Mouse (Mus musculus) CH12.LX (cell line): ENCODE results near the gene Gpnmb. TPM values are rescaled to one million over a fixed set of nuclear protein-coding genes. Genes with fewer than 3 reads are reported as not detected.

ENCODE experiments used
- DNase-seq: peaks from one replicate; pipeline ENCODE4 v3.0.0-alpha.2; 2013; ENCODE audit errors: extremely low read depth
- H3K27ac ChIP-seq: 2 replicates; pipeline ENCODE4 v1.5.1; 2012; ENCODE audit warnings: low read depth, mild to moderate bottlenecking, control low read depth, moderate library complexity; ENCODE audit not compliant: insufficient read depth
- H3K27me3 ChIP-seq: replicated peaks from 2 replicates; pipeline ENCODE3; 2012; ENCODE audit warnings: inconsistent platforms
- H3K36me3 ChIP-seq, 2 experiments: replicated peaks in 1 of 2; 2 replicates each; pipeline versions ENCODE3 to v1.6.1; 2012; ENCODE audit warnings: inconsistent platforms in 1 of 2, low read length in 1 of 2, mild to moderate bottlenecking in 1 of 2, mixed read lengths in 1 of 2, moderate library complexity in 1 of 2; ENCODE audit not compliant: control insufficient read depth in 1 of 2, insufficient read depth in 1 of 2
- H3K4me1 ChIP-seq, 2 experiments: 2 replicates each; pipeline ENCODE4 v1.6.1; 2012; ENCODE audit warnings: inconsistent platforms in 1 of 2, moderate library complexity in 1 of 2; ENCODE audit not compliant: insufficient read depth in 2 of 2, control insufficient read depth in 1 of 2
- H3K4me2 ChIP-seq: 2 replicates; pipeline ENCODE4 v1.6.1; 2012; ENCODE audit warnings: low read depth, mild to moderate bottlenecking, control low read depth; ENCODE audit not compliant: poor library complexity, insufficient read depth, severe bottlenecking
- H3K4me3 ChIP-seq, 3 experiments: fragments of 150-350 bp in 1 of 3; sonication (generic) in 1 of 3; replicated peaks in 1 of 3; 2 replicates each; pipeline versions ENCODE3 to v1.5.1; 2011 to 2012; ENCODE audit warnings: low read depth in 2 of 3, low read length in 2 of 3, mild to moderate bottlenecking in 2 of 3, moderate library complexity in 2 of 3, control low read depth in 1 of 3, improper control_type of control experiment in 1 of 3, inconsistent platforms in 1 of 3, mixed read lengths in 1 of 3; ENCODE audit not compliant: poor library complexity in 1 of 3
- H3K79me2 ChIP-seq: replicated peaks from 2 replicates; pipeline ENCODE4 v1.6.1; 2012; ENCODE audit warnings: mild to moderate bottlenecking, moderate library complexity; ENCODE audit not compliant: control insufficient read depth, poor library complexity, insufficient read depth, severe bottlenecking; ENCODE audit errors: extremely low read depth
- H3K9ac ChIP-seq: 2 replicates; pipeline ENCODE4 v1.6.1; 2012; ENCODE audit warnings: low read depth, mild to moderate bottlenecking, control low read depth, moderate library complexity; ENCODE audit not compliant: insufficient read depth
- H3K9me3 ChIP-seq: replicated peaks from 2 replicates; pipeline ENCODE3; 2012; ENCODE audit warnings: low read length, inconsistent platforms, mixed read lengths
- BHLHE40 ChIP-seq: IDR thresholded peaks from 2 replicates; pipeline ENCODE4 v1.6.1; 2011; ENCODE audit warnings: mild to moderate bottlenecking, low read depth, low read length, improper control_type of control experiment
- CHD2 ChIP-seq: IDR thresholded peaks from 2 replicates; pipeline ENCODE4 v1.6.1; 2011; ENCODE audit warnings: low read length, improper control_type of control experiment
- CTCF ChIP-seq, 2 experiments: IDR thresholded peaks in 1 of 2; conservative IDR thresholded peaks in 1 of 2; 2 replicates each; pipeline ENCODE4 v1.5.1; 2011 to 2012; ENCODE audit warnings: low read depth in 2 of 2, low read length in 2 of 2, improper control_type of control experiment in 1 of 2, inconsistent platforms in 1 of 2, mild to moderate bottlenecking in 1 of 2, moderate library complexity in 1 of 2
- E2F4 ChIP-seq: IDR thresholded peaks from 2 replicates; pipeline ENCODE4 v1.6.1; 2011; ENCODE audit warnings: low read depth, low read length, improper control_type of control experiment; ENCODE audit not compliant: insufficient replicate concordance
- ELF1 ChIP-seq: IDR thresholded peaks from 2 replicates; pipeline ENCODE4 v1.6.1; 2014; ENCODE audit warnings: low read depth, mild to moderate bottlenecking, inconsistent platforms, low read length, improper control_type of control experiment
- EP300 ChIP-seq: IDR thresholded peaks from 2 replicates; pipeline ENCODE4 v1.6.1; 2011; ENCODE audit warnings: low read length, improper control_type of control experiment
- GABPA ChIP-seq: IDR thresholded peaks from 2 replicates; pipeline ENCODE4 v1.6.1; 2012; ENCODE audit warnings: low read depth, low read length, improper control_type of control experiment, inconsistent platforms; ENCODE audit not compliant: insufficient replicate concordance
- HCFC1 ChIP-seq: IDR thresholded peaks from 2 replicates; pipeline ENCODE4 v1.6.1; 2012; ENCODE audit warnings: low read depth, mild to moderate bottlenecking, inconsistent platforms, low read length, improper control_type of control experiment
- IRF4 ChIP-seq: IDR thresholded peaks from 2 replicates; pipeline ENCODE4 v1.6.1; 2014; ENCODE audit warnings: low read depth, mild to moderate bottlenecking, inconsistent platforms, low read length, improper control_type of control experiment
- JUN ChIP-seq: IDR thresholded peaks from 2 replicates; pipeline ENCODE4 v1.6.1; 2011; ENCODE audit warnings: low read depth, mild to moderate bottlenecking, low read length, improper control_type of control experiment, moderate library complexity; ENCODE audit not compliant: insufficient read depth
- JUND ChIP-seq: conservative IDR thresholded peaks from 2 replicates; pipeline ENCODE4 v1.6.1; 2011; ENCODE audit warnings: low read depth, low read length, improper control_type of control experiment
- MAFK ChIP-seq: IDR thresholded peaks from 2 replicates; pipeline ENCODE4 v1.6.1; 2011; ENCODE audit warnings: low read length, improper control_type of control experiment; ENCODE audit not compliant: insufficient replicate concordance
- MAX ChIP-seq: IDR thresholded peaks from 2 replicates; pipeline ENCODE4 v1.6.1; 2011; ENCODE audit warnings: low read length, improper control_type of control experiment
- MAZ ChIP-seq: IDR thresholded peaks from 2 replicates; pipeline ENCODE4 v1.6.1; 2012; ENCODE audit warnings: low read depth, mild to moderate bottlenecking, inconsistent platforms, low read length, improper control_type of control experiment, moderate library complexity
- MEF2A ChIP-seq: IDR thresholded peaks from 2 replicates; pipeline ENCODE4 v1.6.1; 2014; ENCODE audit warnings: low read depth, mild to moderate bottlenecking, inconsistent platforms, low read length, improper control_type of control experiment, borderline replicate concordance
- MXI1 ChIP-seq: IDR thresholded peaks from 2 replicates; pipeline ENCODE4 v1.6.1; 2011; ENCODE audit warnings: mild to moderate bottlenecking, low read depth, low read length, improper control_type of control experiment
- MYC ChIP-seq: IDR thresholded peaks from 2 replicates; pipeline ENCODE4 v1.6.1; 2011; ENCODE audit warnings: low read depth, mild to moderate bottlenecking, improper control_type of control experiment, low read length
- NELFE ChIP-seq: IDR thresholded peaks from 2 replicates; pipeline ENCODE4 v1.6.1; 2011; ENCODE audit warnings: low read depth, low read length, improper control_type of control experiment
- NRF1 ChIP-seq: IDR thresholded peaks from 2 replicates; pipeline ENCODE4 v1.6.1; 2014; ENCODE audit warnings: low read depth, mild to moderate bottlenecking, inconsistent platforms, low read length, improper control_type of control experiment, moderate library complexity
- PAX5 ChIP-seq: IDR thresholded peaks from 2 replicates; pipeline ENCODE4 v1.6.1; 2012; ENCODE audit warnings: low read length, inconsistent platforms, mixed read lengths
- POLR2A ChIP-seq: IDR thresholded peaks from 2 replicates; pipeline ENCODE4 v1.6.1; 2011; ENCODE audit warnings: low read depth, mild to moderate bottlenecking, improper control_type of control experiment, low read length
- POLR2AphosphoS2 ChIP-seq: IDR thresholded peaks from 2 replicates; pipeline ENCODE4 v1.6.1; 2011; ENCODE audit warnings: low read depth, low read length, improper control_type of control experiment
- RAD21 ChIP-seq: IDR thresholded peaks from 2 replicates; pipeline ENCODE4 v1.6.1; 2011; ENCODE audit warnings: low read depth, mild to moderate bottlenecking, low read length, improper control_type of control experiment, moderate library complexity
- RCOR1 ChIP-seq: conservative IDR thresholded peaks from 2 replicates; pipeline ENCODE4 v1.6.1; 2012; ENCODE audit warnings: low read depth, mild to moderate bottlenecking, inconsistent platforms, low read length, improper control_type of control experiment
- SIN3A ChIP-seq: IDR thresholded peaks from 2 replicates; pipeline ENCODE4 v1.6.1; 2012; ENCODE audit warnings: low read length, improper control_type of control experiment, inconsistent platforms
- SMC3 ChIP-seq: IDR thresholded peaks from 2 replicates; pipeline ENCODE4 v1.6.1; 2011; ENCODE audit warnings: low read depth, low read length, improper control_type of control experiment
- TBP ChIP-seq: conservative IDR thresholded peaks from 2 replicates; pipeline ENCODE4 v1.6.1; 2011; ENCODE audit warnings: low read depth, low read length, improper control_type of control experiment
- TCF12 ChIP-seq: IDR thresholded peaks from 2 replicates; pipeline ENCODE4 v1.6.1; 2014; ENCODE audit warnings: low read depth, mild to moderate bottlenecking, inconsistent platforms, low read length, improper control_type of control experiment
- UBTF ChIP-seq: IDR thresholded peaks from 2 replicates; pipeline ENCODE4 v1.6.1; 2012; ENCODE audit warnings: low read depth, mild to moderate bottlenecking, inconsistent platforms, low read length, improper control_type of control experiment, moderate library complexity
- USF1 ChIP-seq: IDR thresholded peaks from 2 replicates; pipeline ENCODE4 v1.6.1; 2014; ENCODE audit warnings: low read depth, mild to moderate bottlenecking, inconsistent platforms, low read length, improper control_type of control experiment
- USF2 ChIP-seq: conservative IDR thresholded peaks from 2 replicates; pipeline ENCODE4 v1.6.1; 2011; ENCODE audit warnings: low read depth, low read length, improper control_type of control experiment
- ZC3H11A ChIP-seq: IDR thresholded peaks from 2 replicates; pipeline ENCODE4 v1.6.1; 2012; ENCODE audit warnings: low read depth, mild to moderate bottlenecking, inconsistent platforms, low read length, improper control_type of control experiment
- ZNF384 ChIP-seq: IDR thresholded peaks from 2 replicates; pipeline ENCODE4 v1.6.1; 2012; ENCODE audit warnings: low read depth, low read length, improper control_type of control experiment, inconsistent platforms
- dilution Hi-C: fragments of 300-500 bp; cut with MboI; formaldehyde crosslinking; loops from 2 replicates; pipeline ENCODE4 v1.14.3; 2020; ENCODE audit warnings: low sequenced_read_pairs; ENCODE audit not compliant: extremely low pct_unique_long_range_greater_than_20kb, extremely low pct_ligation_motif_present
- in situ Hi-C: fragments of 300-500 bp; cut with MboI; formaldehyde crosslinking; loops from 3 replicates; pipeline ENCODE4 v1.14.3; 2019; ENCODE audit warnings: low sequenced_read_pairs, low pct_ligation_motif_present, low pct_unique_long_range_greater_than_20kb, mixed read lengths
- polyA plus RNA-seq: library from polyadenylated mRNA; unstranded; fragments of >175 nt; gene quantifications from 2 replicates; pipeline ENCODE4 v1.2.1, GENCODE M21; 2012; ENCODE audit warnings: low read depth; ENCODE audit not compliant: insufficient read length
- total RNA-seq, 2 experiments: library from RNA; depleted of rRNA; stranded (reverse); fragments of 300-350 nt in 1 of 2; fragments of >200 nt in 1 of 2; gene quantifications; 2 replicates each; pipeline ENCODE4 v1.2.3; 2012 to 2014

The Gpnmb gene
- total and polyA plus RNA-seq, 3 experiments: 0.24 TPM; not detected in 2

GRCm38 (mm10) chr6:49007981-49008380 lies 28.4 kb upstream of the Gpnmb start:
- no peaks in the 10 kb centered on the region for H3K79me2 ChIP-seq
- H3K27ac ChIP-seq: no peak overlapping the region
- dilution Hi-C loops: no loop called here
- H3K9ac ChIP-seq: no peak overlapping the region
- DNase-seq: peak; percentile 73
- TF ChIP-seq CTCF (conservative IDR thresholded peaks at IDR 0.05 in 1 of 2, IDR thresholded peaks at IDR 0.05 in 1 of 2; ENCODE audit: low read depth in 2 of 2, low read length in 2 of 2) (peak; percentile 67 to 89), E2F4 (no peak), GABPA (no peak), MEF2A (no peak), IRF4 (0 out of 2 replicates have a peak, but pooled peaks have one; percentile 31), SIN3A (no peak), MYC (no peak), NELFE (no peak; the same call in 1 of the 2 replicates), JUN (no peak), POLR2A (no peak), MAFK (no peak), PAX5 (no peak), EP300 (no peak), NRF1 (no peak), RAD21 (peak; percentile 76), TBP (no peak), TCF12 (0 out of 2 replicates have a peak, but pooled peaks have one; percentile 32), JUND (no peak), HCFC1 (no peak), USF1 (no peak), POLR2AphosphoS2 (no peak), BHLHE40 (no peak), USF2 (no peak), ZNF384 (no peak), SMC3 (peak; percentile 85), RCOR1 (no peak), UBTF (no peak), ZC3H11A (peak; percentile 27; the same call in 1 of the 2 replicates), ELF1 (peak; percentile 37; the same call in 1 of the 2 replicates), CHD2 (no peak), MXI1 (no peak), MAX (no peak), MAZ (no peak)
- H3K4me3 ChIP-seq: no peak overlapping the region
- no peaks in the 10 kb centered on the region for H3K36me3 ChIP-seq
- H3K4me1 ChIP-seq: peaks cover 0 to 4% of the 10 kb centered on the region in 2 experiments; a peak in 1 of 4 replicates
- H3K27me3 ChIP-seq: peaks cover 1% of the 10 kb centered on the region
- H3K9me3 ChIP-seq: peaks cover 3% of the 10 kb centered on the region
- H3K4me2 ChIP-seq: 0 out of 2 replicates have a peak overlapping the region, but pooled peaks have one; percentile 16
- in situ Hi-C loops: loop anchor here (10.0 kb wide), 1 partner anchor 387 kb away; the partner anchor contains the start of gene Stk31
